Mouse (Mus musculus): ENCODE measurements at regions not wholly inside any gene's neighbourhood (a gene's known extent, or its start where the extent isn't known, plus 50 kb on each side); places are given as distances from the start of the nearest gene placed in this dataset.
A peak's percentile ranks its signal among the peaks of the same experiment; 100 is the strongest.
"Not testable (repeated sequence)": the region's sequence is repeated elsewhere in the genome, so short reads cannot be mapped to it uniquely, and the experiment has no call there.

DNA sequence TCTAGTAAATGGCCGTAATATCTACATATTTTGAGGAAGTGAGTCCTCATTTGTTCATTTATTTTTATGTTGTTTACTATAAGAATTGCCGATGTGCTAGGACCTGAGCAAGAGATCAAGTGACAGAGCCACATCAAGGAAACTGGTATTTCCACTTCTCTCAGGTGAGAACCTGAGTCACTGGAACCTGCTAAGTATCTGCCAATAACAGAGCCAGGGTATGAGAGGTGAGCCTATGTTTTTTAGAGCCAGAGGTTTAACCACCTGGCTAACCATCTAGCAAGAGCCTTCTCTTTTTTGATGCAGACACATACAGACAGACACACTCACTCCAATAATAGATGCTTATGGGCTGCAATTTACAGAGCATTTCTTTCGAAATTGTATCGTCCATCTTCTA is 101.2 kb upstream of the Fam78b start:
- no peak for DNase-seq

DNA sequence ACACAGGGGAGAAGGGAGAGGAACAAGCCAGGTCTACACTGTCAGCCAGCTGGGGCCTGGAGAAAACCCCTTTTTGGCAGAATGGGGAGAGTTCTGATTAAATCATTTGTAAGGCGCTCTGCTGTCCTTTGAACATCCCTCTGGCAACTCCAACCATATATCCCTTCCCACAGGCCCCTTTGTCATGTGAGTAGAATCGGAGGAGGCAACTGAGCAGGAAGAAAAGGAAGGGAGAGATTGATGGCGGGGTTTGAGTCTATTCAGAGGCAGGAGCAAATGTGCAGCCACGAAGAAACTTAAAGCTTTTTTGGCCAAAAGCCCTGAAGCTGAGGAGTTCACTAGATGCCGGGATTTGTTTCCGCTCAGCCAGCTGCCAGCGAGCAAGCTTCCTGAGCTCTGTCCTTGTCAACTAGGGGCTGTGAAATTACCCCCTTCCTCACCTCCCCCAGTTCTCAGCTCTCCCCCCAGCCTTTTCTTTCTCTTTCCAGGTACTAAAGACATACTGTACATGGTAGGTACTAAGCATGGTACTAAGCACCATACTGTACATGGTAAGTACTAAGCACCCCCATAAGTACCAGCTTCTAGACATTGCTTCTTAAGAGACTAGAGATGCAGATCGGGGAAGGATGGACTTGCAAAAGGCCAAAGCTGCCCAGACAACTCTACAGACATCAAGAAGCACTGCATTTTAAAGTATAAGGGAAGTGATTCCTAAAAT is 100.6 kb upstream of the Fam78b start:
- peak in 1 of 2 experiments; percentile 10 for DNase-seq

- DNase-seq: no peak
Observed at GRCm38 (mm10) chr1:166901574-166901973, 99.6 kb upstream of the Fam78b start.

DNA sequence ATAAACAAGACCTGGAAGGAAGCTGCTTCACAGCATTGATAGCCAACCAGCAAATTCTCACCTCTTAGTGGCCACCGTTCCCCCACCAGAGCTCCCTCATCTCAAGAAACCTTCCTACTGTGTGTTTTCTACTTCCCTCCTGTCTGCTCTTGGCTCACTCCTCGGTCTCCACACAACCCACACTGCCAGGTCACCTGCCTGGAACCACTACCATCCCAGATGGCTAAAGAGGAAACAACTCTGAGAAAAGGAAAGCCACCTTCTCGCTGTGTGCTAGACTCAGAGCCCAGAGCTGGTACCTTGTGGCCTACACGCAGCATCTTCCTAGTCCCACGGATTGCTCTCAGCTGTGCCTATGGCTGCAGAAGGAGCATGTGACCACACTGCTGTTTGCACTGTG is 97.8 kb upstream of the Fam78b start:
- DNase-seq: no peak

GRCm38 (mm10) chr1:166908231-166908805 is 92.9 kb upstream of the Fam78b start:
- no peak for DNase-seq

DNA sequence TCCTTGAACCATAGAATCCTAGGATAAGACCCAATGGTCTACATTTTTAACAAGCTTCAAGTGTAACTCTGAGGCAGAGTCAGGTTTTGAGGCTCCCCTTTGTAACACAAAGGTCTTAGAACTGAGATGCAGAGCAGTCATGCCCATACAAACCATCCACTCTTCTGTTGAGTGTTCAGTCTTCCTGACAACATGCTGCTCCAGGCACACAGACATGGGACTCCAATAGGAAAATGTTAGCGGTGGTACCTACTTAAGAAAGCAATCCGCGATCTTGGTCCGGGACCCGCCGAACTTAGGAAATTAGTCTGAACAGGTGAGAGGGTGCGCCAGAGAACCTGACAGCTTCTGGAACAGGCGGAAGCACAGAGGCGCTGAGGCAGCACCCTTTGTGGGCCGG is 89.0 kb upstream of the Fam78b start:
- not testable (repeated sequence) for DNase-seq

- no peak for DNase-seq
Observed at GRCm38 (mm10) chr1:166922911-166923712, 78.1 kb upstream of the Fam78b start.

DNA sequence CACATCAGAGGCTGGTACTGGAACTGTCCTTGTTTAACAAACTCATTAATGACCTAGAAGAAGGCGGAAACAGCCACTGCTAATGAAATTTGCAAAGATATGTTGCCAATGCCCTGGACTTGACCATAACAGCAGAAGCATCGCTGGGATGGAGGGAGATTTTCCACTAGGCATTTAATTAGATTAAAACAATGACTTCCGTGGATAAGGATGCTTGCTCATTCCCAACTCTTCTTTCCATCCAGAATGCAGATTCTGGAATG is 77.6 kb upstream of the Fam78b start:
- DNase-seq: no peak

GRCm38 (mm10) chr1:166924126-166924525 is 77.1 kb upstream of the Fam78b start:
- DNase-seq: no peak

DNA sequence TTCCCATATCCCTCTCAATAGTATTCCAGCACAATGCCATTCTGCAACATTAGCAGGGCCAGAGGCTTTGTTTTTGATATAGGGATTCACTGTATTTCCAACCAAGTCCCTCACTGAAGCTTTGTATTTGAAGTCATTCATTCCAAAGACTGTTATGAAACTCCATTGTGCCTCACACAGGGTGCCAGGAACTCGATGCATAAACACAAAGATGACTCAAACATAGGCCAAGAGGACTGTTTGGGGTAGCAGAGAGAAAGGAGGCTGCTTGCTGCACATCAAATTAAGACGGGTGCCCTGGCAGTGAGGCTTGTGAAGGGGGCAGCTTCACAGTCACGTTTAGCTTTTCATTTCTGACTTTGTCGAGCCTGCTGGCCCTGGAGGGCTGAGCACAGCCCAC is 75.1 kb upstream of the Fam78b start:
- DNase-seq: no peak

GRCm38 (mm10) chr1:166939744-166940143 is 61.5 kb upstream of the Fam78b start:
- DNase-seq: not testable (repeated sequence)

DNA sequence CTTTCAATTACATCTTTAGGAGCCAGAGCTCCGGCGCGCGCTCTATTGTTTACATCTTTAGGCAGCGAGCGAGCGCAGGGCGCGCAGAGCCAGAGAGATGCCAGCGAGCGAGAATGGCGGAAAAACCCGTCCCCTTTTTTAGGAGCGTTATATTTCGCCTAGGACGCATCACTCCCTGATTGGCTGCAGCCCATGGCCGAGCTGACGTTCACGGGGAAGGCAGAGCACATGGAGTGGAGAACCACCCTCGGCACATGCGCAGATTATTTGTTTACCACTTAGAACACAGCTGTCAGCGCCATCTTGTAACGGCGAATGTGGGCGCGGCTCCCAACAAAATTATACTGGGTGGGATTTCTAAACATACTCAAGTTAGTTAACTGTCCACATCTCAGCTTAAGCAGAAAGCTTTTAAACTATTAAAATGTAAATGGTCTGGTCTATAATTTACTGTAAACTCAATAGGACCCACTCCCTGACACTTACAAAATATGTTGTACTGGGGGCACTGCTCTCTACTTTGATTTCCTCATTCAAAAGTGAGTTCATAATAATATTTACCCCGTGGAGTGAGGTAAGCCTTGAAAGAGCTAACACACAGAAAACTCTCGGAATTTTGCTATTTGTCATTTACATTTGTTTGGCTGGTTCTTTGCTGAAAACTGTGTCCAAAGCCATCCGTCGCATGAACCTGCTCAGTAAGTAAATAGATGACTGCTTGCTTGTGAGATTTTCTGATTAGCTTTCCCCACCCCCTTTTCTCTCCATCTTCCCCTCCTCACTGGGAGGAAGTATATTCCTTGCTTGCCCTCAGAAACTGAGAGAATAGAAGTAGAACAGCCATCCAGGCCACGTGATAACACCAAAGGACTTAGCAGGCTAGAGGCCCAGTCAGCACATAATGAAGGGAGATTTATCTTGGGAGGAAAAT is 60.8 kb upstream of the Fam78b start:
- DNase-seq: not testable (repeated sequence)

- DNase-seq: peak; percentile 5 to 23
Observed at GRCm38 (mm10) chr1:166942201-166942600, 59.0 kb upstream of the Fam78b start.

DNA sequence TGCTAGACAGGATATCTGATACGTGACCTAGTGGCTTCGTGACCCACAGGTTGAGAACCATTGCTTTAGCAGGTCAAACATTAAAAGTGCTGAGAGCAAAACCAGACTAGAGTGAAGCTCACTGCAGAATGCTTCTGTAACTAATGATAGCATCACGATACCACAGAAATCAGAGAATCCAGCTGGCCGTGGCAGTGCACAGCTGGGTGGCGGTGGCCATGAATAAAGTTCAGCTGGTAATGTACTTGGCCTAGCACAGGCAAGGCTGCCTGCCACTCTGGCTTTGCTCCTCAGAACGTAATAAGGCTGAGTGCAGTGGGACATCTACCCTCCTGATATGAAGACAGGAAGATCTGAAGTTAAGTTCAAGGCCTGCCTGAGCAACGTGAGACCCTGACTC is 56.7 kb upstream of the Fam78b start:
- DNase-seq: no peak

DNA sequence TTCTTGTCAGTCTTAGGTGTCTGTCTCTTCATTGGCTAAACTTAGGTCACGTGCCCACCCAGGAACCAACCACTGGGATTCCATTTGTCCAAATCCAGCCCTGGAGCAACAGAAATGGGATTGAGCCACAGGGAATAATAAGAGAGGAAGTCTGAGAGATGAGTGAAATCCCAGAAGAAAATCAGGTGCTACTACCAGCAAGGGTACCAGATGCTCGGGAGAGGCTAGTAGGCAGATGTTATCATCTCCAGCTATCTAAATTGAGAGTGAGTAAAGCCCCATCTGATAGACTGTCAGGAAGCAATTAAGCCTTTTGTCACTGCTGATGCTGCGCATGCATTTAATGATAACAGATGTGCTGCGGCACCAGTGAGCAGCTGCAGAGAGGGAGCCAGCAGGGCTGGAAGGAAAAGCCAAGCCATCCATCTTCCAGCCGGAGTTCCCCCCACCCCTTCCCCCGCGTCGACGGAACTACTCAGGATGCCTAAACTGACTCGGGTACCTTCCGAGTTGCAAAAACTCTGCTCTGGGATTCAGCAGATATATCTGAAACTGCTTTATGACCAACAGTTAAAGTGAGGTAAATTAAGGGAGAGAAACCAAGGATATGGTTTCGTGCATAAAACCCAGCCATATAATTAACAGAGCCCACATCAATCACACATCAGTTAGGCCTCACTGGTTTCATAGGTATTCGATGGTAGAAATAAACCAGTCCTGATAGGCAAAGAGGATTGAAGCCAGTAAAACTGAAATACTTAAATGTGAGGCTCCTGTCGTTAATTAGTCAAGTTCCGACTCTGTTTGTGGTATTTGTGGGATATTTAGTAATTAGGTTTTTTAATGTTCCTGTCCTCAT is 53.1 kb upstream of the Fam78b start:
- no peak for DNase-seq

All from heart, adult 18-20 months (tissue).